Mouse (Mus musculus): ENCODE results near the gene Gatm. TPM values are rescaled to one million over a fixed set of nuclear protein-coding genes. Genes with fewer than 3 reads are reported as not detected.
A peak's percentile ranks its signal among the peaks of the same experiment; 100 is the strongest.

Gene Gatm
- polyA plus RNA-seq, 1 experiment from 2014 or later: 45.0 TPM

- no peak overlapping the region for H3K9ac ChIP-seq (replicated peaks)
- no peaks in the 10 kb centered on the region for H3K27me3 ChIP-seq (replicated peaks)
- no peak overlapping the region for H3K27ac ChIP-seq (replicated peaks)
- no peak for ATAC-seq (ENCODE audit: low FRiP score)
- H3K4me1 ChIP-seq: no peaks in the 10 kb centered on the region
- H3K9me3 ChIP-seq (replicated peaks): no peaks in the 10 kb centered on the region
- no peak overlapping the region for H3K4me3 ChIP-seq (replicated peaks)
- H3K4me2 ChIP-seq: no peak overlapping the region
- 57% methylated on average over 5 of the region's 5 CpGs for WGBS
- no peaks in the 10 kb centered on the region for H3K36me3 ChIP-seq
Observed at GRCm38 (mm10) chr2:122576295-122576694, 34.8 kb downstream of the Gatm start.

- 75% methylated on average over 11 of the region's 11 CpGs for WGBS
- H3K9me3 ChIP-seq (replicated peaks): no peaks in the 10 kb centered on the region
- H3K4me2 ChIP-seq: no peak overlapping the region
- no peaks in the 10 kb centered on the region for H3K4me1 ChIP-seq
- no peak overlapping the region for H3K9ac ChIP-seq (replicated peaks)
- no peak for ATAC-seq (ENCODE audit: low FRiP score)
- no peaks in the 10 kb centered on the region for H3K27me3 ChIP-seq (replicated peaks)
- no peak overlapping the region for H3K4me3 ChIP-seq (replicated peaks)
- H3K27ac ChIP-seq (replicated peaks): no peak overlapping the region
- H3K36me3 ChIP-seq: no peaks in the 10 kb centered on the region
Observed at GRCm38 (mm10) chr2:122575470-122575869, 35.6 kb downstream of the Gatm start.

- H3K4me1 ChIP-seq: no peaks in the 10 kb centered on the region
- no peaks in the 10 kb centered on the region for H3K36me3 ChIP-seq
- no peak overlapping the region for H3K27ac ChIP-seq (replicated peaks)
- H3K9me3 ChIP-seq (replicated peaks): no peaks in the 10 kb centered on the region
- no peak overlapping the region for H3K4me3 ChIP-seq (replicated peaks)
- no peak for ATAC-seq (ENCODE audit: low FRiP score)
- 85% methylated on average over 1 of the region's 1 CpGs for WGBS
- H3K4me2 ChIP-seq: no peak overlapping the region
- H3K9ac ChIP-seq (replicated peaks): no peak overlapping the region
- no peaks in the 10 kb centered on the region for H3K27me3 ChIP-seq (replicated peaks)
Observed at GRCm38 (mm10) chr2:122572438-122572837, 38.7 kb downstream of the Gatm start.

GRCm38 (mm10) chr2:122571326-122571725 lies 39.8 kb downstream of the Gatm start:
- H3K4me1 ChIP-seq: no peaks in the 10 kb centered on the region
- 79% methylated on average over 4 of the region's 4 CpGs for WGBS
- no peak overlapping the region for H3K9ac ChIP-seq (replicated peaks)
- no peak for ATAC-seq (ENCODE audit: low FRiP score)
- no peak overlapping the region for H3K27ac ChIP-seq (replicated peaks)
- H3K9me3 ChIP-seq (replicated peaks): no peaks in the 10 kb centered on the region
- no peaks in the 10 kb centered on the region for H3K36me3 ChIP-seq
- no peak overlapping the region for H3K4me2 ChIP-seq
- no peak overlapping the region for H3K4me3 ChIP-seq (replicated peaks)
- no peaks in the 10 kb centered on the region for H3K27me3 ChIP-seq (replicated peaks)

- 87% methylated on average over 4 of the region's 4 CpGs for WGBS
- Histone ChIP-seq H3K9ac (replicated peaks) (no peak overlapping the region), H3K9me3 (replicated peaks) (no peaks in the 10 kb centered on the region), H3K36me3 (no peaks in the 10 kb centered on the region), H3K27ac (replicated peaks) (no peak overlapping the region), H3K4me3 (replicated peaks) (no peak overlapping the region), H3K27me3 (replicated peaks) (no peaks in the 10 kb centered on the region), H3K4me1 (no peaks in the 10 kb centered on the region), H3K4me2 (no peak overlapping the region)
- no peak for ATAC-seq (ENCODE audit: low FRiP score)
Observed at GRCm38 (mm10) chr2:122570430-122570829, 40.7 kb downstream of the Gatm start.

GRCm38 (mm10) chr2:122569439-122569838 lies 41.7 kb downstream of the Gatm start:
- WGBS: 18% methylated on average over 3 of the region's 3 CpGs
- H3K4me1 ChIP-seq: no peaks in the 10 kb centered on the region
- no peaks in the 10 kb centered on the region for H3K9me3 ChIP-seq (replicated peaks)
- no peaks in the 10 kb centered on the region for H3K27me3 ChIP-seq (replicated peaks)
- peak overlapping the region; percentile 16; the same call in 1 of the 2 replicates for H3K4me2 ChIP-seq
- no peak overlapping the region for H3K9ac ChIP-seq (replicated peaks)
- H3K36me3 ChIP-seq: no peaks in the 10 kb centered on the region
- H3K4me3 ChIP-seq (replicated peaks): no peak overlapping the region
- H3K27ac ChIP-seq (replicated peaks): no peak overlapping the region
- no peak for ATAC-seq (ENCODE audit: low FRiP score)

- H3K36me3 ChIP-seq: no peaks in the 10 kb centered on the region
- ATAC-seq (ENCODE audit: low FRiP score): no peak
Observed at GRCm38 (mm10) chr2:122562251-122562650, 48.9 kb downstream of the Gatm start.

GRCm38 (mm10) chr2:122561221-122561620 lies 49.9 kb downstream of the Gatm start:
- ATAC-seq (ENCODE audit: low FRiP score): no peak
- Histone ChIP-seq H3K27me3 (replicated peaks) (no peaks in the 10 kb centered on the region), H3K9me3 (replicated peaks) (no peaks in the 10 kb centered on the region), H3K4me2 (no peak overlapping the region), H3K4me1 (no peaks in the 10 kb centered on the region), H3K4me3 (replicated peaks) (no peak overlapping the region), H3K36me3 (no peaks in the 10 kb centered on the region), H3K27ac (replicated peaks) (no peak overlapping the region), H3K9ac (replicated peaks) (no peak overlapping the region)
- WGBS: 94% methylated on average over 5 of the region's 5 CpGs

More at GRCm38 (mm10) chr2:122562251-122562650, 48.9 kb downstream of the Gatm start:
- Histone ChIP-seq H3K4me3 (replicated peaks) (no peak overlapping the region), H3K9me3 (replicated peaks) (no peaks in the 10 kb centered on the region), H3K4me1 (no peaks in the 10 kb centered on the region), H3K9ac (replicated peaks) (no peak overlapping the region), H3K27ac (replicated peaks) (no peak overlapping the region), H3K27me3 (replicated peaks) (no peaks in the 10 kb centered on the region), H3K4me2 (no peak overlapping the region)
- WGBS: 92% methylated on average over 1 of the region's 1 CpGs

DNA sequence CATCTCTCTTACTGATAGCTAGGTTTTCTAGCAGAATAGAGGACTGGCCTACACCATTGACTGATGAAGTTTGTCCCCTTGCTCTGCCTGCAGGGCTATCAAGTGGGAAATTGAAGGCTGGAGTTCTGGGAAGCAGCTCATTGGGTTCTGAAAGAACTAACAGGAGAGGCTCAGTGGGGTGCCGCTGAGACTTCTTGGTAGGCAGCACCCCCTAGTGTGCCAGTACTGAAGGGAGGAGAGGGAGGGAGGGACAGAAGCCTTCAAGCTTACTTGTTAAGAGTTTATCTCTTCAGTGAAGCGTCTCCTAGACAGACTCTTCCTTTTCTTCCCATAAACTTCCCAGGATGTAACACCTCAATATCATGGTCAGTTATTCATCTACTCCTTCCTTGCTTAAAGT lies 52.8 kb downstream of the Gatm start:
- 32% methylated on average over 2 of the region's 2 CpGs for WGBS
- Histone ChIP-seq H3K4me3 (replicated peaks) (no peak overlapping the region), H3K9ac (replicated peaks) (no peak overlapping the region), H3K4me1 (no peaks in the 10 kb centered on the region), H3K4me2 (no peak overlapping the region), H3K27ac (replicated peaks) (no peak overlapping the region), H3K9me3 (replicated peaks) (no peaks in the 10 kb centered on the region), H3K36me3 (no peaks in the 10 kb centered on the region), H3K27me3 (replicated peaks) (no peaks in the 10 kb centered on the region)
- ATAC-seq (ENCODE audit: low FRiP score): no peak

MicroRNA genes within 50 kb of the gene (microRNA counts, 519-probe panel; counts per million panel counts)
- microRNA mmu-miR-147: not detected

Small RNA genes lying within 50 kb of the gene (microRNA-seq; reads per million reads assigned to microRNA genes)
- gene Mir147: 2.9 reads per million, percentile 10 among the genes with 10 or more reads in this experiment

Other genes with a start within 250 kb of the Gatm start
- 11.2 and 12.0 TPM in 2 replicates for gene Shf, start 242.1 kb downstream of the Gatm start, polyA plus RNA-seq (2015; fragmentation: Nextera tagmentation; extraction: Ambion mirVana)
- gene Slc28a2, start 184.8 kb downstream of the Gatm start, polyA plus RNA-seq (2015; fragmentation: Nextera tagmentation; extraction: Ambion mirVana): 3.1 TPM in 1 of 2 replicates, not detected in the other
- not detected in 2 replicates for gene Gm14085, start 126.4 kb downstream of the Gatm start, polyA plus RNA-seq (2015; fragmentation: Nextera tagmentation; extraction: Ambion mirVana)
- gene AA467197, start 25.7 kb upstream of the Gatm start, polyA plus RNA-seq (2015; fragmentation: Nextera tagmentation; extraction: Ambion mirVana): 1.1 and 5.5 TPM in 2 replicates
- gene Slc30a4, start 91.4 kb upstream of the Gatm start, polyA plus RNA-seq (2015; fragmentation: Nextera tagmentation; extraction: Ambion mirVana): 6.5 and 6.7 TPM in 2 replicates
- 80.0 and 87.8 TPM in 2 replicates for gene Bloc1s6, start 127.2 kb upstream of the Gatm start, polyA plus RNA-seq (2015; fragmentation: Nextera tagmentation; extraction: Ambion mirVana)
- gene Sqor, start 153.9 kb upstream of the Gatm start, polyA plus RNA-seq (2015; fragmentation: Nextera tagmentation; extraction: Ambion mirVana): 3.2 and 6.3 TPM in 2 replicates

Measured in neural tube, embryonic 15.5 days (tissue).